Mouse (Mus musculus) neural tube, postnatal 0 days (tissue): ENCODE results near the gene Rps11. TPM values are rescaled to one million over a fixed set of nuclear protein-coding genes. Genes with fewer than 3 reads are reported as not detected.
A peak's percentile ranks its signal among the peaks of the same experiment; 100 is the strongest.

Experiments used
- microRNA counts: library from miRNA; unstranded; fragments of <30 nt; microRNA quantifications from one replicate; lab custom pipeline; 2015
- microRNA-seq: library from miRNA; unstranded; fragments of <30 nt; microRNA quantifications from one replicate; pipeline ENCODE4, GENCODE M21; 2016
- polyA plus RNA-seq: library from polyadenylated mRNA; unstranded; fragments of >200 nt; fragmentation: Nextera tagmentation; extraction: Ambion mirVana; gene quantifications from 2 replicates; pipeline ENCODE4 v1.2.1, GENCODE M21; 2015

Rps11 gene
- 748 and 784 TPM in 2 replicates for polyA plus RNA-seq

GRCm38 (mm10) chr7:45124224-45125143 lies at the start of gene Rps11:
Gene Rps11 (minus strand): TSS chr7:45124439.

DNA sequence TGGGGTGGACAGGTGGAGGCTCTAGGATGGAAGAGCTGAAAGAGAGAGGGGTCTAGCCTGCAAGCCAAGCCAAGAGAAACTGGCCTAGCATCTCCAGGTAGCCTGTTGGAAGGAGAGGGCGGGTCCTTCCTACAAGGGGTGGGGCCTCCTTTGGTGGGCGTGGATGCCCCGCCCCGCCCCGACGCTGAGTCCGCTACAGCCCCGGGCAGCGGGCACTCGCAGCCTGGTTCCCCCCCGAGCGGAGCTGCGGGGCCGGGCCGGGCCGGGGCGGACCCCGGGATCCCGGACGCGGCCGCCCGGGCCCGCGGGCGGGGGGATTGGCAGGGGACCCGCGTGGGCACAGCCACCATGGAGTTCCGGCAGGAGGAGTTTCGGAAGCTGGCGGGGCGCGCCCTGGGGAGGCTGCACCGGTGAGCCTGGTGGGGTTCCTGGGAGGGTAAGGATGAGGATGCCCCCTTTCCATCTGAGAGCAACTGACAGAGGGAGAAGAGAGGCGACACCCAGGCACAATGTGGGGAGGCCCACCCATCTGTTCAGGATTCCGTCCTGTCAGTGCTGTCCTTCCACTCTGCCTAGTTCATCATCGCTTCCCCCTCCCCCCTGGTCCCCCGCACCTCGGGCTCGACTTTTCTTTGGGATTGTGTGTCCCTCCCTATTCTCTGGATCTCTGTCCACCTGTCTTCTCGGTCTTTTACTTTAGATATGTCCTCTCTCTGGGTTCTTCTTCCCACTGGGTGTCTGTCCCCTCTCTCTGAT lies 39.7 kb upstream of the Rps11 start, which contains the start of gene Slc17a7:
Slc17a7 (plus strand) TSS at position 215 of the 756 bp plus-strand sequence.

DNA sequence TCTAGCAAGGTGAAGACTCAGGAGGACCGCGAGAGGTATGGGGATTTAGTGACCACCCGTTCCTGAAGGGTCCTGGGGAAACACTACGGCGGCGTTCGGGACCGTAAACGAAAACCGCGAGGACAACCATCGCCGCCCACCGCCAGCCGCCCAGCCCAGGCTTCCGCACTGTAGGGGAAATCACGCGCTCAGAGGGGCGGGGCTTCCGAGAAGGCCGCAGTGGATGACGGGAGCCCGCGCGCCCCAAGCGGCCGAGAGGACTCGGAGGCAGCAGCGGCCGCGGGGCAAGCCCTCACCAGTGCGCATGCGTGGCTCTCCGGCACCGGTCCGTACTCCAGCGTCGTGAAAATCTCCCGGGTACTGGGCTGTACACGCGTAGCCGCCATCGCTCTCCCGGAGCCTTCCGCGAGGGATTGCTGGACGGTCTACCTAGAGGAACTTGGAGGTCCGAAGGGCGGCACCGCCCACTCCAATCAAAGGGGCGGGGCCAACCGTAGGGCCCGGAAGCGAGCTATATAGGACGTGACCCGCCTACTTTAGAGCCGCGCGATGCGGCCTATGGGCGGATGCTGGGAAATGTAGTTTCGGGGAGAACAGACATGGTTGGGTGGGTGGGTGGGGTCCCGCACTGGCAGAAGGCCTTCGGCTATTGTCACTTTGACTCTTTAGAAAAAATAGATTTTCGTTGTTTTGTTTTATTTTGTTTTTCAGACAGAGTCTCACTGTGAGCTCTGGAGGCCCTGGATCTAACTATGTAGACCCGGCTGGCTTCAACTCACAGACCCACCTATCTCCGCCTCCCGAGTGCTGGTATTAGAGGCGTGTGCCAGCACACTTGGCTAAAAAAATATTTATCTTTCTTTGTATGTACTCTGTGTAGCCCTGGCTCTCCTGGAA lies 30.1 kb upstream of the Rps11 start, which contains the start of the genes Pih1d1 and Aldh16a1:
Pih1d1 (plus strand) TSS at position 208 of the 897 bp plus-strand sequence.
Aldh16a1 (minus strand) TSS at position 489 of the 897 bp plus-strand sequence.

DNA sequence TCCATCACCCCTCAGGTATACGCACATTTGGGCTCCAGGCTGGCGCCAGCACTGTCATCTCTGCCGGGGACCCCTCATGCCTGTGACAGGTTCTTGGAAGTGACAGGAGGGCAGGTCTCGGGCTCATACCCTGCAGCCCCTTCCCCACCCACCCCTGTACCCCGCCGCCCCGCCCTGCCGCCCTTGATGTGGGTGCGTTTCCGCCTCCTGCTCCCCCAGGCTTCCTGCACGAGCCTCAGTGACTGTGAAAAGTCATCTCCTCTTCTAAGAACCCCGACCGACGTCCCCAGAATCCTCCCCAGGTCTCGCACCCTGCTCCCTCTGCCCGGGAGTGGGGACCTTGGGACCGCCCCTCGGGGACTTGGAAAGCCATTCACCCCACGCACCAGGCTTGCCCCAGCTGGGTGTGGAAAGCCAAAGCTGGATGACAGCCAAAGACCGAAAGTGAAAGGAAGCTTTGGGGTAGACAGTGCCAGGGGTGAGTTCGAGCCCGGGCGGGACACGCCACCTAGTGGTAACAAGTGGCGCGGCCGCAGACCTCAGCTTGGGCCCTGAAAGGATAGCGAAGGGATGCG lies 11.8 kb upstream of the Rps11 start, which contains the start of the genes Gm45713 and Flt3l:
Gm45713 (minus strand) TSS at position 239 of the 575 bp plus-strand sequence.
Flt3l (minus strand) TSS at position 440 of the 575 bp plus-strand sequence.

DNA sequence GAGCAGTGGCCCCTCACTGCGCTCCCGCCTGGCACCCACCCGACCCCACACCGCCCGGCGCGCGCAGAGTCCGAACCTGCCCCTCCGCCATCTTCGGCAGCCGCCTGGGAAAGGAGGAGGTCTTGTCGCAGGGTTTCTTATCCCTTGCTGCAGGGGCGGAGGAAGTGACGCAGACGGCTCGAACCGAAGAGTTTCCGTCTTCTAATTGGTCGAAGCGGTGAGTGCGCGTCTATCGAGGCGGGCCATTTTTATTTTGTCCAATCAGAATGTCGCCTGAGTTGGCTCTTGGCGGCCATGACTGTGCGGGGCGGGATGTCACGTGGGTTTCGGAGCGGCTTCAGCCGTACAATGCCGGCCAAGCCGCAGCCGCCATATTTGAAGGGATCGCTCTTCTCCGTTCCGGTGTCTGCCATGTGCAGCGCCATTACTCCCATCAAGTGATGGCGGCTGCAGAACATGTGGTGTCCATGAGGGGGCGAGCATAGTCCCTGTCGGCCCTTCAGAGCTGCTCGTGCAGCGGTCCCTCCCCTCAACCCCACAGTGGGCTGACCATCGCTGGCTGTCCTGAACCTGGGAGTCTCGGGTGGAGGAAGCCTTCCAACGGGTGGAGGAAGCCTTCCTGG lies 4.5 kb upstream of the Rps11 start, which contains the start of gene Rpl13a:
Rpl13a (minus strand) TSS at position 138 of the 623 bp plus-strand sequence.

GRCm38 (mm10) chr7:45103652-45104180 lies 20.5 kb downstream of the Rps11 start, which contains the start of gene Fcgrt:
Gene Fcgrt (minus strand): TSS chr7:45103851.

DNA sequence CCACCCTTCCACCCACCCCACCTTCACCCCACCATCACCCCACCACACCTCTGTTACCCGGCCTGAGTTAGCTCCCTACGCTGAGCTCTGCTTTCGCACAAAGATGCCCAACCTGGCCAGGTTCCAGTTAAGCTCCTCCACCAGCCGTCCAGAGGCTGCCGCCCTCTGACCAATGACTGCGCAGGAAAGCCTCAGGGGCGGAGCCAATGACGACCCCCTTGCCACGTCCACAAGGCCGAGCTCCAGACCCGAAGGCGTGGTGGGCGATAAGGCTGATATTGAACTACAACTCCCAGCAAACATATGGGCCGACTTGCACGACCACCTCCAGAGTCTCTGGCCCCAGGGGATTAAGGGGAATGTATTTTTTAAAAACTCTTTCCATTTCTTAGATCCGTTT lies 32.2 kb downstream of the Rps11 start, which contains the start of gene Rcn3:
Rcn3 (minus strand) TSS at position 174 of the 400 bp plus-strand sequence.

MicroRNA genes within 50 kb of the gene (microRNA counts, 519-probe panel; counts per million panel counts)
- 5,358 counts per million, percentile 68 among the panel's probes with 10 or more counts for microRNA mmu-miR-150 (lab: Ali Mortazavi, UCI)

Small RNA genes lying within 50 kb of the gene (microRNA-seq; reads per million reads assigned to microRNA genes)
- gene Mir150 (213 reads per million, percentile 54 among the genes with 10 or more reads in this experiment), gene Mir5121 (9.0 reads per million, percentile 19 among the genes with 10 or more reads in this experiment), gene Mir7055 (not detected)

Other genes starting within 250 kb of the Rps11 start
- gene Med25, start 231.7 kb downstream of the Rps11 start, polyA plus RNA-seq = 102 and 116 TPM in 2 replicates
- 15.0 and 17.1 TPM in 2 replicates for gene Fuz, start 228.4 kb downstream of the Rps11 start, polyA plus RNA-seq
- 115 and 126 TPM in 2 replicates for gene Ap2a1, start 194.9 kb downstream of the Rps11 start, polyA plus RNA-seq
- gene Tsks, start 181.2 kb downstream of the Rps11 start, polyA plus RNA-seq = 0.13 and 0.25 TPM in 2 replicates
- 47.3 and 54.4 TPM in 2 replicates for gene Cpt1c, start 149.6 kb downstream of the Rps11 start, polyA plus RNA-seq
- 421 and 486 TPM in 2 replicates for gene Prmt1, start 137.9 kb downstream of the Rps11 start, polyA plus RNA-seq
- gene Irf3, start 126.8 kb downstream of the Rps11 start, polyA plus RNA-seq = 39.9 and 41.6 TPM in 2 replicates
- 9.2 and 11.8 TPM in 2 replicates for gene Bcl2l12, start 125.7 kb downstream of the Rps11 start, polyA plus RNA-seq
- 46.4 and 54.3 TPM in 2 replicates for gene Scaf1, start 108.1 kb downstream of the Rps11 start, polyA plus RNA-seq
- gene Rras, start 106.5 kb downstream of the Rps11 start, polyA plus RNA-seq = 19.6 and 25.6 TPM in 2 replicates
- 9.7 and 11.6 TPM in 2 replicates for gene Prr12, start 71.6 kb downstream of the Rps11 start, polyA plus RNA-seq
- 59.8 and 66.5 TPM in 2 replicates for gene Nosip, start 62.0 kb downstream of the Rps11 start, polyA plus RNA-seq
- gene Prrg2, start 61.8 kb downstream of the Rps11 start, polyA plus RNA-seq = 14.7 and 15.8 TPM in 2 replicates
- 57.0 and 59.7 TPM in 2 replicates for gene Rcn3, start 32.2 kb downstream of the Rps11 start, polyA plus RNA-seq
- gene Fcgrt, start 20.6 kb downstream of the Rps11 start, polyA plus RNA-seq = 50.0 and 59.6 TPM in 2 replicates
- gene Rpl13a, start 4.3 kb upstream of the Rps11 start, polyA plus RNA-seq = 715 and 776 TPM in 2 replicates
- gene Gm45713, start 11.8 kb upstream of the Rps11 start, polyA plus RNA-seq = 0.63 TPM in 1 of 2 replicates, not detected in the other
- gene Flt3l, start 12.0 kb upstream of the Rps11 start, polyA plus RNA-seq = 2.4 and 2.9 TPM in 2 replicates
- 63.5 and 72.6 TPM in 2 replicates for gene Pih1d1, start 29.9 kb upstream of the Rps11 start, polyA plus RNA-seq
- gene Aldh16a1, start 30.1 kb upstream of the Rps11 start, polyA plus RNA-seq = 14.5 and 17.7 TPM in 2 replicates
- gene Slc17a7, start 39.5 kb upstream of the Rps11 start, polyA plus RNA-seq = 0.29 and 1.2 TPM in 2 replicates
- not detected in 2 replicates for gene Gfy, start 55.1 kb upstream of the Rps11 start, polyA plus RNA-seq
- gene Pth2, start 56.6 kb upstream of the Rps11 start, polyA plus RNA-seq = not detected in 2 replicates
- 0.42 and 0.50 TPM in 2 replicates for gene Ccdc155, start 80.5 kb upstream of the Rps11 start, polyA plus RNA-seq
- gene Dkkl1, start 87.7 kb upstream of the Rps11 start, polyA plus RNA-seq = 27.6 and 29.1 TPM in 2 replicates
- 18.3 and 18.6 TPM in 2 replicates for gene Tead2, start 91.3 kb upstream of the Rps11 start, polyA plus RNA-seq
- gene Cd37, start 114.7 kb upstream of the Rps11 start, polyA plus RNA-seq = 3.1 and 4.6 TPM in 2 replicates
- gene Slc6a16, start 116.6 kb upstream of the Rps11 start, polyA plus RNA-seq = 2.2 and 2.6 TPM in 2 replicates
- gene Slc6a21, start 153.1 kb upstream of the Rps11 start, polyA plus RNA-seq = not detected in 2 replicates
- 11.8 and 12.6 TPM in 2 replicates for gene Trpm4, start 209.3 kb upstream of the Rps11 start, polyA plus RNA-seq
- 0.52 and 0.62 TPM in 2 replicates for gene Hrc, start 210.9 kb upstream of the Rps11 start, polyA plus RNA-seq
- 33.9 and 35.6 TPM in 2 replicates for gene Ppfia3, start 242.6 kb upstream of the Rps11 start, polyA plus RNA-seq
- gene Lin7b, start 246.1 kb upstream of the Rps11 start, polyA plus RNA-seq = 111 and 123 TPM in 2 replicates